Mouse (Mus musculus): ENCODE results near the gene Ceacam20.
"Not testable (repeated sequence)": the region's sequence is repeated elsewhere in the genome, so short reads cannot be mapped to it uniquely, and the experiment has no call there.

The Ceacam20 gene

GRCm38 (mm10) chr7:19949996-19950395, 15.2 kb upstream of the Ceacam20 start:
- no peak for DNase-seq

DNA sequence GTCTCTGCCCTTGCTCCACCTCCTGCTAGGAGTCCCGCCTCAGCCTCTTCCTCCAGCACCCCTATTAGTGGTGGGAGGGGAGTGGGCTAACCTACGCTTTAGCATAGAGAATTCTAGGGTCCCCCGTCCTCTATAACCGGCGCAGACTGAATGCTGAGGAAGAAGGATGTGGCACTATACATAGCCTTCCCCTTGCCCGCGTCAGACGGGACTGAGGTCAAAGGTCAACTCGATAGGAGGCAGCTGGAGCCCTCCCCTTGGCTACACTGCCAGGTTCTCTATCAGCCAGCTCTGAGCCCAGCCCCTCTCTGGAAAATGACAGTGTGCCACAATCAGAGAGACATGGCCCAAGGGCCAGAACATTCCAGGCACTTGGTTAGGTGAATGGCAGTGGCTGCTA, 14.6 kb upstream of the Ceacam20 start, which contains the start of gene Igsf23:
Gene Igsf23 (minus strand): TSS at position 168 of the 400 bp plus-strand sequence.
- no peak for DNase-seq

DNA sequence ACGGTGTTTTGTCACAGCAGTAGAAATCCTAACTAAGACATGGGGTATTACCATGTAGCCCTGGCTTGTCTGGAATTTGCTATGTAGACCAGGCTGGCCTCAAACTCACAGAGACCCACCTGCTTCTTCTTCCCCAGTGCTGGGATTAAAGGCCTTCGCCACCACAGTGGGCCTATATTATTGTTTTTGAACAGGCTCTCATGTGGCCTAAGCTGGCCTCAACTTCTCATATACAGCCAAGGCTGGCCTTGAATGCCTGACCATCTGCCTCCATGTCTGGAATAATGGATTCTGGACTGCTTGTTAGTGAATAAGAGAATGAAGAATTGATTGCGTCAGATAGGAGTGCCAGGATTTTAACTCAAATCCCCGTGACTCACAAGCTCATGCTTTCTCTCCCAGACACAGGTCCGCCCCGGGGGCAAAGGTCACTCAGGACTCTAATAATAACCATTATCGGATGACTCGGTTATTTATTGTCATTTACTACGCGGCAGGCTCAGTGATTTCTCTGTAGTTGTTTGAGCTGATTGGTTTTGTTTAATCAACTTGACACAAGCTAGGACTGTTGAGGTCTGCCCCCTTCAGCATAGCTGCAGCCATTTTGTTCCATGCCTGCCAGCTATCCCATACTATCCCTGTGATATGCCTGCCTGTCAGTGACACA, 12.8 kb upstream of the Ceacam20 start:
- no peak for DNase-seq

DNA sequence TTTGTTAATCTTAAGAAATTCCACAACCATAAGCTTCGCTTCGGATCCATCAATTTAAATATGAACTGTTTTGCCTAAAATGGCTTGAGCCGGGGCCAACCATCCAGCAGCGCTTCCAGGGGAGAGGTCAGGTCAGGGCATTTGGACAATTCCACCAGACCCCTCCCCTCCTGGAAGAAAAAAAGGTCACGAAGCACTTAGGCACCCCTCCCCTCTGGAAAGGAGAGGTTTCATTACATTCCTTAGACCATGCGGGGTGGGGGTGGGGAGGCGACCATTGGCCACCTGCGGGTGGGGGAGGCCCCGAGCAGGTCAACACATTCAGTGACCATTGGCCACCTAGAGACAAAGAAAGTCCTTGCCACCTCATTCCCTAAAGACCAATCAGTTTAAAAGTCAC, 12.2 kb upstream of the Ceacam20 start:
- DNase-seq, result no peak

DNA sequence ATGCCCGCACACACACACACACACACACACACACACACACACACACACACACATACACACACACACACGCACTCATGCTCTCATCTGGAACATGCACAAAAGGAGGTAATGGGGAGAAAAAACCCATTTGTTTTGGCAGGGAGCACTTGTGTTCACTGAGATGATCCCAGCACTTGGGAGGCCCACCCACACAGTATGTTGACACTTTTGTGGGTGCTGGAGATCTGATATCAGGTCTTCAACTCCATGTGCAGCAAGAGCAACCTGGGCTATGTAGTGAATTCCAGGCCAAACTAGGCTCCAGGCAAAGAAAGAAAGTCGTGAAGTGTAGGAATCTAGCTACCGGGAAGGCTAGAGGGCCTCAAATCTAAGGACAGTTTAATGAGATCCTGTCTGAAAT, 9.4 kb upstream of the Ceacam20 start:
- DNase-seq, result no peak

GRCm38 (mm10) chr7:19956341-19956781, 8.9 kb upstream of the Ceacam20 start:
- peak; percentile 95 for DNase-seq

- DNase-seq, result no peak
Observed at GRCm38 (mm10) chr7:19962423-19962822, 2.8 kb upstream of the Ceacam20 start.

DNA sequence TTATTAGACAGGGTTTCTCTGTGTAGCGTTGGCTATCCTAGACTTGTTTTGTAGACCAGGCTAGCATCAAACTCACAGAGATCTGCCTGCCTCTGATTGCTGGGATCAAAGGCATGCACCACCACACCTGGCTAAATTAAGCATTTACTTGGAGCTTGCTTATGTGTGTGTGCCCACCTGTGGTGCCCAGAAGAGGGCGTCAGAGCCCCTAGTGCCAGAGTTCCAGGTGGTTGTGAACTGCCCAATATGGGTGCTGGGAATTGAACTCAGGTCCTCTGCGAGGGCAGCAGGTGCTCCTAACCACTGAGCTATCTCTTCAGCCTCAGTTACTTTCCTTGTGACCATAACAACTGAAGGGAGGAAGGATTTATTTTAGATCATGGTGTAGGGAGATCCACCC, 3.9 kb downstream of the Ceacam20 start:
- DNase-seq, result no peak

DNA sequence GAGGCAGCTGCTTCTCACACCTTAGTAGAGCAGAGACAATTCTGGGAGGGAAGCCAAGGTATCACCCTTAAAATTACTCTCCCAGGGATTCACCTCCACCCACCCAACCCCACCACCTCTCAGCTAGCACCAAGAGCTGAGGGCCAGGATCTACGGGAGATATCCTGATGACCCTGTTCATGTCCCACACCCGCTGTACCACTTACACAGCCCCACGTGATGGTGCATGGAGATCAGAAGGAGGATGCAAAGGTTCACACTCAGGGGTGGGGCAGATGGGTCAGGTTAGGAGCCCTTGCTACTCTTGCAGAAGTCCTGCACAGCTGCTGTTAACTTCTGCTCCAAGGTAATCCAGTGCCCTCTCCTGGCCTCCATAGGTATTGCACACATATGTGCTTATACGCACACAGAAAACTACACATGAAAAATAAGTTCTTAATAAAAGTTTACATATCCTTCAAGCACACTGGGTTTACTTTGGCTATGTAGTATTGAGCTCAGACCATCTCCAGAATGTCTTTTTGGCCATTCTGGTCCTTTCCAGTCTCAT, 4.4 kb downstream of the Ceacam20 start:
- DNase-seq, result no peak

DNA sequence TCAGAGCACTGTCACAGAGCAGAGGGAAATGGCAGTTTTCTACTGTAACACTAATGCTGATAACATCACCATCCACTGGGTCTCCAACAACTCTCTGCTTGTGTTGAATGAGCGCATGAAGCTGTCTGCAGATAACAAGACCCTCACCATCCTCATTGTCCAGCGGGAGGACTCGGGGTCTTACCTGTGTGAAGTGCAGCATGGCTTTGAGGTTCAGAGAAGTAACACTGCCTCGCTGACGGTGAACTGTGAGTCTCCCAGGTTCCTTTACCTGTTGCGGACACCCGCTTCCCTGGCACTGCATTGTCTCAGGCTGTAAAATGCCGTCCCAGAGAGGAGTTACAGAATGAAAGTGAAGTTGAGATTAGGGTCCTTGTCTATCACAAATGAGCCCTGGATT, 5.0 kb downstream of the Ceacam20 start:
- no peak for DNase-seq

GRCm38 (mm10) chr7:19971516-19971915, 6.3 kb downstream of the Ceacam20 start:
- no peak for DNase-seq

DNA sequence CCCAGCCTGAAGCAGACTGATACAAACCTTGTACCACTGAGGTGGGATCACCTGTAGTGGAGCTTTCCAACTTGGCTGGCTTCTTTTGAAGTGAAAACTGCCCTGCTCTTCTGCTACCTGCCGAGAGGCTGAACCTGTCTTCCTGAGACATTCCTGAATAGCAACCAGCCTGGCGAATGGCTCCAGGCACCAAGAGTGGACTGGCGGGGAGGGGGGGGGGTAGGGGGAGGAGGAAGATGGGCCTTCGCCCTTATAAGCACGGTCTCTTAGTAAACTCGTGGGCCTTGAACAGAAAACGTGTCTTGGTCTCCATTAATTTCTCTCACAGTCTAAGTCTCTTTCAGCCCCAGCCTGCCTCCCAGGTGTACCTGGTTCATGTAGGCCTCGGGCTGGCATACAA, 26.0 kb downstream of the Ceacam20 start, which contains the start of gene Nlrp9b:
Gene Nlrp9b (plus strand): TSS at position 301 of the 400 bp plus-strand sequence.
- DNase-seq, result not testable (repeated sequence)

- DNase-seq, result not testable (repeated sequence)
Observed at GRCm38 (mm10) chr7:19996721-19997120, 31.5 kb downstream of the Ceacam20 start.

DNA sequence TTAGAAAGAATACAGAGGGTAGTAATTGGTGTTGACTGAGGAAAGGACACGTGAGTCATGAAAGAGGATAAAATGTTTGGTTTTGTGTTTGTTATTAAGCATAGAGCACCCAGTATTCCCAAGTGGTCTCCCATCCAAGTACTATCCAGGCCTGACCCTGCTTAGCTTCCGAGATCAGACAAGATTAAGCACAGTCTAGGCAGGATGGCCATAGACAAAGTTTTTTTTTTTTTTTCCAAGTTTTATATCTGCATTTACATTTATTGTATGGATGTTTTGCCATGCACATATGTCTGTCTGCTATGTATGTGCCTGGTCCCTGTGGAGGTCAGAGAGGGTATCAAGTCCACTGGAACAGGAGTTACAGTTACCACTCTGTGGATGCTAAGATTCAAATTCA, 44.8 kb downstream of the Ceacam20 start:
- DNase-seq, result no peak
